Mouse (Mus musculus) embryonic stem cell, embryonic (primary cell): ENCODE measurements around the gene Ssr1.

Experiments used
- CTCF ChIA-PET, 4 experiments: fragments of 300-600 bp in 2 of 4; fragments of 350-600 bp in 2 of 4; sonication (Branson Sonifier 250); formaldehyde crosslinking; loops; one replicate each; lab custom pipeline; 2022; ENCODE audit warnings: inconsistent platforms in 2 of 4; lab: Charles Lee
- POLR2A ChIA-PET, 4 experiments: fragments of 300-600 bp in 2 of 4; fragments of 350-600 bp in 2 of 4; sonication (Branson Sonifier 250); formaldehyde crosslinking; loops; one replicate each; lab custom pipeline; 2022; ENCODE audit warnings: antibody characterized with exemption in 4 of 4, inconsistent platforms in 1 of 4; lab: Charles Lee

The Ssr1 gene

GRCm38 (mm10) chr13:37993376-37993703, 677 bp downstream of the Ssr1 start:
- ChIA-PET CTCF (interaction anchor here in 1 of 4 experiments (2.0 kb wide), 1 partner anchor 31 kb away, joined by 7 read pairs; no protein-coding TSS in a partner anchor), POLR2A (interaction anchor here in 3 of 4 experiments (0.6 to 12.8 kb wide), 21 partner anchors 9 to 559 kb away, joined by 3 to 298 read pairs (median 4); partner anchors contain the start of gene Snrnp48 (in 1 of the 3))

- CTCF ChIA-PET: interaction anchor here in 1 of 4 experiments (2.0 kb wide), 1 partner anchor 30 kb away, joined by 7 read pairs; no protein-coding TSS in a partner anchor
These were observed 1.2 kb downstream of the Ssr1 start for GRCm38 (mm10) chr13:37992638-37993371.

GRCm38 (mm10) chr13:37989701-37990100, 4.3 kb downstream of the Ssr1 start:
- ChIA-PET POLR2A (interaction anchor here in 2 of 4 experiments (1.2 to 12.8 kb wide), 4 partner anchors 13 to 70 kb away, joined by 3 to 298 read pairs (median 4); no protein-coding TSS in a partner anchor), CTCF (interaction anchor here in 1 of 4 experiments (1.7 kb wide), 1 partner anchor 20 kb away, joined by 4 read pairs; no protein-coding TSS in a partner anchor)

More at GRCm38 (mm10) chr13:37992638-37993371, 1.2 kb downstream of the Ssr1 start:
- POLR2A ChIA-PET: interaction anchor here in 3 of 4 experiments (0.5 to 12.8 kb wide), 21 partner anchors 10 to 559 kb away, joined by 3 to 298 read pairs (median 4); partner anchors contain the start of gene Snrnp48 (in 1 of the 3)

- ChIA-PET CTCF (interaction anchor here (0.6 to 1.4 kb wide), 4 partner anchors 16 to 480 kb away, joined by 3 to 6 read pairs (median 4); no protein-coding TSS in a partner anchor), POLR2A (interaction anchor here in 3 of 4 experiments (0.5 to 12.8 kb wide), 4 partner anchors 9 to 663 kb away, joined by 3 to 298 read pairs (median 8); no protein-coding TSS in a partner anchor)
These were observed 7.9 kb downstream of the Ssr1 start for GRCm38 (mm10) chr13:37986166-37986565.

- ChIA-PET POLR2A (interaction anchor here in 2 of 4 experiments (0.5 to 18.6 kb wide), 6 partner anchors 8 to 228 kb away, joined by 3 to 298 read pairs (median 5); partner anchors contain the start of gene Ssr1 (in 1 of the 2)), CTCF (no interaction called here)
These were observed 13.0 kb downstream of the Ssr1 start for GRCm38 (mm10) chr13:37981063-37981462.

- POLR2A ChIA-PET: interaction anchor here in 3 of 4 experiments (0.9 to 18.6 kb wide), 7 partner anchors 8 to 149 kb away, joined by 3 to 298 read pairs (median 7); partner anchors contain the start of gene Ssr1 (in 2 of the 3)
- CTCF ChIA-PET: interaction anchor here in 1 of 4 experiments (1.6 kb wide), 1 partner anchor 11 kb away, joined by 5 read pairs; no protein-coding TSS in a partner anchor
These were observed 13.7 kb downstream of the Ssr1 start for GRCm38 (mm10) chr13:37980346-37980745.

- CTCF ChIA-PET: interaction anchor here in 2 of 4 experiments (0.6 to 1.6 kb wide), 2 partner anchors 10 to 543 kb away, joined by 3 to 5 read pairs; no protein-coding TSS in a partner anchor
- POLR2A ChIA-PET: interaction anchor here in 3 of 4 experiments (0.7 to 18.6 kb wide), 7 partner anchors 8 to 641 kb away, joined by 3 to 298 read pairs (median 3); partner anchors contain the start of gene Ssr1 (in 2 of the 3)
These were observed 14.5 kb downstream of the Ssr1 start for GRCm38 (mm10) chr13:37979506-37979905.

- CTCF ChIA-PET: no interaction called here
- POLR2A ChIA-PET: interaction anchor here in 2 of 4 experiments (0.5 to 18.6 kb wide), 4 partner anchors 11 to 73 kb away, joined by 3 to 298 read pairs (median 3); partner anchors contain the start of gene Ssr1 (in 1 of the 2)
These were observed 19.3 kb downstream of the Ssr1 start for GRCm38 (mm10) chr13:37974731-37975130.

- ChIA-PET CTCF (interaction anchor here in 1 of 4 experiments (0.7 kb wide), 1 partner anchor 11 kb away, joined by 16 read pairs; no protein-coding TSS in a partner anchor), POLR2A (interaction anchor here in 3 of 4 experiments (0.5 to 18.6 kb wide), 7 partner anchors 11 to 306 kb away, joined by 3 to 298 read pairs (median 3); partner anchors contain the start of gene Ssr1 (in 1 of the 3))
These were observed 20.0 kb downstream of the Ssr1 start for GRCm38 (mm10) chr13:37974036-37974435.

GRCm38 (mm10) chr13:37970887-37971530, 23.0 kb downstream of the Ssr1 start:
- CTCF ChIA-PET: interaction anchor here in 3 of 4 experiments (0.5 to 1.8 kb wide), 4 partner anchors 55 to 536 kb away, joined by 3 to 10 read pairs (median 4); no protein-coding TSS in a partner anchor

GRCm38 (mm10) chr13:37969988-37970387, 24.0 kb downstream of the Ssr1 start:
- ChIA-PET POLR2A (interaction anchor here in 3 of 4 experiments (0.8 to 18.6 kb wide), 8 partner anchors 7 to 535 kb away, joined by 3 to 298 read pairs (median 4); partner anchors contain the start of gene Ssr1 (in 2 of the 3)), CTCF (interaction anchor here (0.5 to 1.8 kb wide), 22 partner anchors 10 to 536 kb away, joined by 3 to 12 read pairs (median 3); partner anchors contain the start of gene Ssr1 (in 1 of the 4))

More at GRCm38 (mm10) chr13:37970887-37971530, 23.0 kb downstream of the Ssr1 start:
- POLR2A ChIA-PET: interaction anchor here in 2 of 4 experiments (2.0 to 18.6 kb wide), 3 partner anchors 9 to 23 kb away, joined by 8 to 298 read pairs (median 10); partner anchors contain the start of gene Ssr1 (in 2 of the 2)

- CTCF ChIA-PET: interaction anchor here (0.5 to 1.8 kb wide), 21 partner anchors 11 to 535 kb away, joined by 3 to 12 read pairs (median 3); partner anchors contain the start of gene Ssr1 (in 1 of the 4)
These were observed 24.7 kb downstream of the Ssr1 start for GRCm38 (mm10) chr13:37969337-37969736.

GRCm38 (mm10) chr13:37967565-37967964, 26.5 kb downstream of the Ssr1 start:
- ChIA-PET CTCF (interaction anchor here in 3 of 4 experiments (0.5 to 1.7 kb wide), 13 partner anchors 9 to 534 kb away, joined by 3 to 5 read pairs (median 3); no protein-coding TSS in a partner anchor), POLR2A (interaction anchor here (0.6 to 18.6 kb wide), 24 partner anchors 9 to 531 kb away, joined by 3 to 298 read pairs (median 3); partner anchors contain the start of gene Ssr1 (in 1 of the 4))

More at GRCm38 (mm10) chr13:37969337-37969736, 24.7 kb downstream of the Ssr1 start:
- POLR2A ChIA-PET: interaction anchor here in 3 of 4 experiments (0.8 to 18.6 kb wide), 8 partner anchors 8 to 535 kb away, joined by 3 to 298 read pairs (median 4); partner anchors contain the start of gene Ssr1 (in 2 of the 3)

- ChIA-PET POLR2A (interaction anchor here (0.6 to 18.6 kb wide), 21 partner anchors 9 to 531 kb away, joined by 3 to 298 read pairs (median 4); partner anchors contain the start of gene Ssr1 (in 1 of the 4)), CTCF (interaction anchor here (0.5 to 1.7 kb wide), 14 partner anchors 8 to 533 kb away, joined by 3 to 5 read pairs (median 4); no protein-coding TSS in a partner anchor)
These were observed 27.0 kb downstream of the Ssr1 start for GRCm38 (mm10) chr13:37967052-37967437.

- CTCF ChIA-PET: interaction anchor here (0.7 to 1.7 kb wide), 9 partner anchors 8 to 511 kb away, joined by 3 to 5 read pairs (median 4); no protein-coding TSS in a partner anchor
- POLR2A ChIA-PET: interaction anchor here in 3 of 4 experiments (0.6 to 18.6 kb wide), 13 partner anchors 10 to 518 kb away, joined by 3 to 298 read pairs (median 4); partner anchors contain the start of gene Ssr1 (in 1 of the 3)
These were observed 27.6 kb downstream of the Ssr1 start for GRCm38 (mm10) chr13:37966256-37967051.
